Comparison of ENCODE assay signal across 25 mouse cellular contexts in the genomic region with DNA sequence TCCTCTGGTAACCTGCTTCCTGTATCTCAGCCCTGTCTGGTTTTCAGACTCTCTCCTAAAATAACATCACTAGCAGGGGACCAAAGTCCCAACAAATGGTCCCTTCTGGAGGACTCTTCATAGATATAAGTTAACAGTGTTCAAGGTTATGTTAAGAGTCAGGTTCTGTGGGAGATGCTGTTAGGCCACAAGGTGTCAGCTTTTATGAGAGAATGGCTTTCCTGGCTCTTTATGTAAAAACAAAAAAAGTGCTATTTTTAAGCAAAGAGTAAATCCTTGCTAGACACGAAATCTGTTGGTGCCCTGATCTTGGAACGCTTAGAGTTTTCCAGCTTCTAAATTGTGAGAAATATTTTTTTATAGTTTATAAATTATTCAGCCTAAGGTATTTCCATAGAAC.
DNase-seq lines count a peak whose midpoint lies in the region; ATAC-seq and TF ChIP-seq lines count a peak whose summit lies in the region.
"Had no signal": no experiment of that assay in that cellular context is flagged by ENCODE, and none has a peak within 500 bp of the region (broad histone marks: within the 10 kb centered on the region; RNA-seq: fewer than 3 reads in every experiment).

No protein-coding gene starts in this region.

- no peak overlapping the region for H3K9ac ChIP-seq in forebrain, postnatal 0 days
- H3K9ac ChIP-seq: embryonic facial prominence, embryonic 12.5 days; heart, embryonic 12.5 days; hindbrain, embryonic 13.5 days; liver, embryonic 15.5 days; lung, embryonic 15.5 days; neural tube, embryonic 15.5 days had no signal

- no peaks in the 10 kb centered on the region for H3K9me3 ChIP-seq in forebrain, postnatal 0 days (ENCODE audit: low read length)
- H3K9me3 ChIP-seq: liver, embryonic 15.5 days had no signal

- ATAC-seq in frontal cortex, adult (ENCODE audit: low TSS enrichment), result peak; percentile 59
- ATAC-seq in forebrain, postnatal 0 days, result peak; percentile 18
- ATAC-seq: inflammation-experienced regulatory T-cells, adult 6 months; midbrain, embryonic 16.5 days had no signal

- intact Hi-C loops in left cerebral cortex, adult 2 months (cut with DNase I), result no loop called here

- H3K27me3 ChIP-seq in forebrain, postnatal 0 days (ENCODE audit: insufficient read depth, low read length), result no peaks in the 10 kb centered on the region
- H3K27me3 ChIP-seq: embryonic facial prominence, embryonic 12.5 days; heart, embryonic 12.5 days; hindbrain, embryonic 13.5 days; liver, embryonic 15.5 days; lung, embryonic 15.5 days; megakaryocyte, embryonic 14.5 days; neural tube, embryonic 15.5 days had no signal

- WGBS in forebrain, postnatal 0 days, result 36% methylated on average over 2 of the region's 2 CpGs

- no peaks in the 10 kb centered on the region for H3K36me3 ChIP-seq in forebrain, postnatal 0 days (ENCODE audit: insufficient read depth)
- H3K36me3 ChIP-seq: embryonic facial prominence, embryonic 12.5 days; heart, embryonic 12.5 days; hindbrain, embryonic 13.5 days; liver, embryonic 15.5 days; lung, embryonic 15.5 days; neural tube, embryonic 15.5 days had no signal

- no peak for DNase-seq in frontal cortex, postnatal 10 days (ENCODE audit: low spot score in 2 of 2)
- no peak for DNase-seq in left cerebral cortex, adult 2 months (ENCODE audit: extremely low spot score in 1 of 2, low spot score in 2 of 2)
- no peak for DNase-seq in left cerebral cortex, adult 9 months (ENCODE audit: low spot score in 2 of 2)
- DNase-seq in brain, adult 2 months (ENCODE audit: low read depth, low spot score), result peak; percentile 57
- peak; percentile 42 for DNase-seq in forebrain, postnatal 0 days
- DNase-seq in left cerebral cortex, adult 18-20 months (ENCODE audit: low spot score in 2 of 2), result no peak
- DNase-seq: adrenal gland, postnatal 14 days; cerebellum, postnatal 14 days; gastrocnemius, postnatal 14 days; heart, adult 11 months; heart, postnatal 14 days; kidney, adult 2 months; kidney, postnatal 10 days; layer of hippocampus, postnatal 36 days; lung, postnatal 36 days had no signal

- H3K4me2 ChIP-seq in forebrain, postnatal 0 days (ENCODE audit: low read depth), result no peak overlapping the region
- H3K4me2 ChIP-seq: embryonic facial prominence, embryonic 12.5 days; heart, embryonic 12.5 days; hindbrain, embryonic 13.5 days; liver, embryonic 15.5 days; lung, embryonic 15.5 days; neural tube, embryonic 15.5 days had no signal

- TF ChIP-seq CTCF in left cerebral cortex, adult 2 months (IDR thresholded peaks at IDR 0.05), result peak; percentile 28
- TF ChIP-seq CTCF in forebrain, postnatal 0 days (IDR thresholded peaks at IDR 0.05; ENCODE audit: low read depth), result peak; percentile 31; the same call in 1 of the 2 replicates

- no peak overlapping the region for H3K4me3 ChIP-seq in left cerebral cortex, adult 2 months
- no peak overlapping the region for H3K4me3 ChIP-seq in forebrain, postnatal 0 days (ENCODE audit: low read depth, low read length)
- H3K4me3 ChIP-seq: embryonic facial prominence, embryonic 12.5 days; heart, embryonic 12.5 days; hindbrain, embryonic 13.5 days; liver, embryonic 15.5 days; lung, embryonic 15.5 days; megakaryocyte, embryonic 14.5 days; neural tube, embryonic 15.5 days had no signal

- no peak overlapping the region for H3K27ac ChIP-seq in left cerebral cortex, adult 2 months
- 0 out of 2 replicates have a peak overlapping the region, but pooled peaks have one; percentile 1 for H3K27ac ChIP-seq in forebrain, postnatal 0 days (ENCODE audit: low read depth, low read length)
- H3K27ac ChIP-seq: embryonic facial prominence, embryonic 12.5 days; hindbrain, embryonic 13.5 days; liver, embryonic 15.5 days; lung, embryonic 15.5 days; neural tube, embryonic 15.5 days had no signal

- no peaks in the 10 kb centered on the region for H3K4me1 ChIP-seq in forebrain, postnatal 0 days (ENCODE audit: insufficient read depth)
- H3K4me1 ChIP-seq: embryonic facial prominence, embryonic 12.5 days; heart, embryonic 12.5 days; hindbrain, embryonic 13.5 days; liver, embryonic 15.5 days; lung, embryonic 15.5 days; megakaryocyte, embryonic 14.5 days; neural tube, embryonic 15.5 days had no signal

Comparison
In these comparisons a context has a peak if more than half of its experiments do, and no peak if none do; other contexts are left out.
1. DNase-seq: peak in brain, adult 2 months (single experiment) and forebrain, postnatal 0 days (single experiment); none in frontal cortex, postnatal 10 days (0 of 2), left cerebral cortex, adult 2 months (0 of 2), left cerebral cortex, adult 9 months (0 of 2) and left cerebral cortex, adult 18-20 months (0 of 2).